Mouse (Mus musculus) midbrain, embryonic 12.5 days (tissue): Measurements from ENCODE around the gene Gm16503. TPM values are rescaled to one million over a fixed set of nuclear protein-coding genes. Genes with fewer than 3 reads are reported as not detected.
"Not testable (repeated sequence)": the region's sequence is repeated elsewhere in the genome, so short reads cannot be mapped to it uniquely, and the experiment has no call there.

Source experiments
- ATAC-seq: fragments of 200-750 bp; cut with Nextera tagmentation; 2 replicates; pipeline ENCODE4 v1.8.0; 2017; ENCODE audit warnings: low read depth, moderate TSS enrichment, moderate library complexity; ENCODE audit not compliant: low FRiP score
- H3K27ac ChIP-seq: fragments of 300-500 bp; sonication (generic); replicated peaks from 2 replicates; pipeline ENCODE4 v1.5.1; 2016; ENCODE audit warnings: mild to moderate bottlenecking
- H3K27me3 ChIP-seq: fragments of 300-500 bp; sonication (generic); 2 replicates; pipeline ENCODE4 v1.6.1; 2016; ENCODE audit warnings: mild to moderate bottlenecking
- H3K36me3 ChIP-seq: fragments of 300-500 bp; sonication (generic); 2 replicates; pipeline ENCODE4 v1.6.1; 2016
- H3K4me1 ChIP-seq: fragments of 300-500 bp; sonication (generic); 2 replicates; pipeline ENCODE4 v1.6.1; 2016
- H3K4me2 ChIP-seq: fragments of 300-500 bp; sonication (generic); replicated peaks from 2 replicates; pipeline ENCODE4 v1.6.1; 2016; ENCODE audit warnings: mild to moderate bottlenecking, moderate library complexity
- H3K4me3 ChIP-seq: fragments of 300-500 bp; sonication (generic); 2 replicates; pipeline ENCODE4 v1.5.1; 2016; ENCODE audit warnings: mild to moderate bottlenecking
- H3K9ac ChIP-seq: fragments of 300-500 bp; sonication (generic); replicated peaks from 2 replicates; pipeline ENCODE4 v1.6.1; 2016; ENCODE audit warnings: mild to moderate bottlenecking, moderate library complexity
- H3K9me3 ChIP-seq: fragments of 300-500 bp; sonication (generic); 2 replicates; pipeline ENCODE4 v1.6.1; 2016; ENCODE audit warnings: mild to moderate bottlenecking
- WGBS: fragments of 180-500 bp; shearing (Covaris S2); methylation state at CpG from one replicate; pipeline ENCODE4 v1.1.7; 2016; 5-methylcytosine and 5-hydroxymethylcytosine counted together
- polyA plus RNA-seq: library from polyadenylated mRNA; unstranded; fragments of >200 nt; fragmentation: Nextera tagmentation; extraction: Ambion mirVana; gene quantifications from 2 replicates; pipeline ENCODE4 v1.2.1, GENCODE M21; 2016

The Gm16503 gene
- polyA plus RNA-seq, result 0.60 and 0.71 TPM in 2 replicates

DNA sequence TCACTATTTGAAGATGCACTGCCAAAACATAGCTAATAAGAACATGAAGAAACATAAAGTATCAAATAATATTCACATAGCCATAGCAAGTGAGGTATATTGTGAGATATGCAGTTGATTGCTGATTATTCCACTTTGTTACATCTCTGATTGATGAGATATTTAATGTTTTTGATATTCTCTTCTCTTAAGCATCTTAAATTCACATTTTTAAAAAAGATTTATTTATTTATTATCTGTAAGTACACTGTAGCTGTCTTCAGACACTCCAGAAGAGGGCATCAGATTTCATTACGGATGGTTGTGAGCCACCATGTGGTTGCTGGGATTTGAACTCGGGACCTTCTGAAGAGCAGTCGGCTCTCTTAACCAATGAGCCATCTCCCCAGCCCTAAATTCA lies at the start of gene Gm16503:
Gm16503 (plus strand) TSS at position 301 of the 400 bp plus-strand sequence.
- not testable (repeated sequence) for H3K27ac ChIP-seq, H3K36me3 ChIP-seq, H3K9ac ChIP-seq, H3K4me2 ChIP-seq, H3K4me1 ChIP-seq, H3K4me3 ChIP-seq, H3K27me3 ChIP-seq, ATAC-seq
- 87% methylated on average over 3 of the region's 3 CpGs for WGBS
- H3K9me3 ChIP-seq, result peaks cover 59% of the 10 kb centered on the region

DNA sequence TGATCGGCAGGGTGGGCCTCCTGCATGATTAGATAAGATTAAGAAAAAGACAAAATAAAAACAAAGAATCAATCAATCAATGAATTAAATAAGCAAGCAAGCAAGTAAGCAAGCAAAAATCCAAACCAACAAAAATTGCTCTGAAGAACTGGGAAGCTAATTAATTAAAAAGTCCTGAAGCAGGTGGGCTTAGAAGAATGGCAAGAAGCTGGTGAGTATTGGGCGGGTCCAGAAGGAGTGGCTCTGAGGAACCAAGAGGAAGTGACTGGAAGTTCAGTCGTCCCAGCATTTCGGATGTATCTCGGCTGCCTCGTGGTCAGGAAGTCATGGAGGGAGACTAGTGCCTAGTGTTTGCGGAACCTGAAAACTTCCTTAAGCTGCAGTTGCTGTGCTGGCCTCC lies 47.9 kb upstream of the Gm16503 start, which contains the start of gene Zfp982:
Zfp982 (plus strand) TSS at position 301 of the 400 bp plus-strand sequence.
- ATAC-seq, H3K9ac ChIP-seq, H3K4me2 ChIP-seq, H3K4me1 ChIP-seq, H3K36me3 ChIP-seq, H3K27me3 ChIP-seq, H3K4me3 ChIP-seq, H3K27ac ChIP-seq: not testable (repeated sequence)
- peaks cover 55% of the 10 kb centered on the region for H3K9me3 ChIP-seq
- 89% methylated on average over 7 of the region's 7 CpGs for WGBS

DNA sequence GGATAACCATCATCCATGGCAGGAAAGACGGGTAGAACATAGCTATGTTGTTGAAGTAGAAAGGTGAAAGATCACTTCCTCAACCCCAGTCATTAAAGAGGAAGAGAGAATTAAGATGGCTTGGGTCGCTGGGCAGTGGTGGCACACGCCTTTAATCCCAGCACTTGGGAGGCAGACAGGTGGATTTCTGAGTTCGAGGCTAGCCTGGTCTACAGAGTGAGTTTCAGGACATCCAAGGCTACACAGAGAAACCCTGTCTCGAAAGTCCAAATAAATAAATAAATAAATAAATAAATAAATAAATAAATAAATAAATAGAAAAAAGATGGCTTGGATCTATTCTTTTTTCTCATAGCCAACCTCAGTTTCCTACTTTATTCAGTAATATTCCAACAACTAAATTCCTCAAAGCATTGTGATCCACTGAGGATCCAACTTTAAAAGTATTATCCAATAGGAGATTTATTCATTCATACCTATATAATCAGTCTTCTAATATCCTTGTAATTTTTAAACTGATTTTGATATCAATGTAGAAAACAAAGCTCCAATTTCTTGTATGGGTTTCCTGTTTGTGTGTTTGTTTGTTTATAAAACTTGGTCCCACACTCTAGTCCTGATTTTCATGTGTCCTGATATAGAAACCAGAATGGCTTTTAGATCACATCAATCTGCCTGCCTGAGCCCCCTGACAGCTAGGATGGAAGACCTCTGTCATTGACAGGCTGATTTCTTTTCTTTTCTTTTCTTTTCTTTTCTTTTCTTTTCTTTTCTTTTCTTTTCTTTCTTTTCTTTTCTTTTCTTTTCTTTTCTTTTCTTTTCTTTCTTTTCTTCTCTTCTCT lies 41.0 kb upstream of the Gm16503 start:
- 85% methylated on average over 5 of the region's 5 CpGs for WGBS
- H3K27ac ChIP-seq, H3K4me1 ChIP-seq, H3K4me2 ChIP-seq, H3K9ac ChIP-seq, ATAC-seq, H3K36me3 ChIP-seq, H3K4me3 ChIP-seq, H3K27me3 ChIP-seq: not testable (repeated sequence)
- H3K9me3 ChIP-seq, result peaks cover 22% of the 10 kb centered on the region

DNA sequence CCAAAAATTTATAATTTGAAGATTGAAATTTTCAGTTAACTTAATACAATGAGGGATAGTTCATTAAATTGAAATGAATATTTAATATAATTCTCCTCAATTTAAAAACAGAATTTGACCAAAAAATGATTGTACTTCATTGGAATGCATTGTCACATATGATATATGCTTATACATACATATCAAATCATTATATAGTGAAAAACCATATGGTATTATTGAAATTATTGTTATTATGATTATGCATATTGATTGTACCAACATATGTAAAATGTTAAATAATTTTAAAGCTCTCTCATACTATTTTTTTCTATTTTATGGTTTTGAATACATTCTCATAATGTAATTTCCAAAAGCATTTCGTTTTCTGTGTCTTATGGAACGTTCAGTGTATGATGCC lies 30.8 kb upstream of the Gm16503 start:
- no peak overlapping the region for H3K27ac ChIP-seq
- no peak for ATAC-seq
- H3K9me3 ChIP-seq, result peaks cover 24% of the 10 kb centered on the region
- WGBS, result 80% methylated on average over 2 of the region's 2 CpGs
- H3K4me3 ChIP-seq, result no peak overlapping the region
- H3K27me3 ChIP-seq, result no peaks in the 10 kb centered on the region
- no peak overlapping the region for H3K4me2 ChIP-seq
- H3K9ac ChIP-seq, result no peak overlapping the region
- no peaks in the 10 kb centered on the region for H3K4me1 ChIP-seq
- no peaks in the 10 kb centered on the region for H3K36me3 ChIP-seq

DNA sequence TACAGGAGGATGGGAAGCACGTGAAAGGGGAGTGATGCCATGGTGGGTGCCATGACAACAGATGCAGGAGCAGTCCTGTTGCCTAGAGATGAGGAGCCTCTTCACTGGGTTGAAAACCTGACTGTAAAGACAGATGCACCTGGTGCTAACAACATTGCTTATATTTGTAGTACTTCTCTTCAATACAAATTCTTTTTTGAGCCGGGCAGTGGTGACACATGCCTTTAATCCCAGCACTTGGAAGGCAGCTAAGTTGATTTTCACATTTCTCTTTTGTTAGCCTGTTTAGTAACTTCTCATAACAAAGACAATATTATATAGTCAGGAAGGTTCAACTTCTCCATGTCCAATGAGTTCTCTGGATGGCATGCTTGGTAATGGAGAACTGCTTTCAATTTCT lies 21.0 kb upstream of the Gm16503 start:
- peaks cover 66% of the 10 kb centered on the region for H3K9me3 ChIP-seq
- 69% methylated on average over 2 of the region's 2 CpGs for WGBS
- H3K9ac ChIP-seq, result no peak overlapping the region
- no peaks in the 10 kb centered on the region for H3K4me1 ChIP-seq
- no peaks in the 10 kb centered on the region for H3K36me3 ChIP-seq
- no peaks in the 10 kb centered on the region for H3K27me3 ChIP-seq
- no peak overlapping the region for H3K4me2 ChIP-seq
- H3K27ac ChIP-seq, result no peak overlapping the region
- H3K4me3 ChIP-seq, result no peak overlapping the region
- 0 out of 2 replicates have a peak, but pooled peaks have one; percentile 32 for ATAC-seq

DNA sequence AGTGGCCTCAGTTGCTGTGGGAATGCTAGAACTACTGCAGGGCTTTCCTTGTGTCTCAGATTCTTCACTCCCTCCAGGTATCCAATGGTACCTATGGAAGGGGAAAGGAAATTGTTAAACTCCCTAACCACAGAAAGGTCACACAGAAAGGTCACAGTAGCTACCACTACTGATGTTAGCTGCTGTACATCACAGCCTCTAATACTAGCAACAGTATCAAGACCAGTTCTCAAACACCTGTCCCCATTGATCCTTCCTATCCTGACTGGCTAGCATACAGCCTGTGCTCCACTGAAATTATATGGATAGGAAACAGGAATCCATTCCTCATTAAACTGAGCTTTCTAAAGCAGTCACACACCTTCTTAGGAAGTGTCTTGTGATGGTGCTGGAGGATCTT lies 19.9 kb upstream of the Gm16503 start:
- Histone ChIP-seq H3K9me3 (peaks cover 68% of the 10 kb centered on the region), H3K27ac (no peak overlapping the region), H3K4me2 (no peak overlapping the region), H3K36me3 (no peaks in the 10 kb centered on the region), H3K9ac (no peak overlapping the region), H3K27me3 (no peaks in the 10 kb centered on the region), H3K4me3 (no peak overlapping the region), H3K4me1 (no peaks in the 10 kb centered on the region)
- peak; percentile 36 for ATAC-seq

DNA sequence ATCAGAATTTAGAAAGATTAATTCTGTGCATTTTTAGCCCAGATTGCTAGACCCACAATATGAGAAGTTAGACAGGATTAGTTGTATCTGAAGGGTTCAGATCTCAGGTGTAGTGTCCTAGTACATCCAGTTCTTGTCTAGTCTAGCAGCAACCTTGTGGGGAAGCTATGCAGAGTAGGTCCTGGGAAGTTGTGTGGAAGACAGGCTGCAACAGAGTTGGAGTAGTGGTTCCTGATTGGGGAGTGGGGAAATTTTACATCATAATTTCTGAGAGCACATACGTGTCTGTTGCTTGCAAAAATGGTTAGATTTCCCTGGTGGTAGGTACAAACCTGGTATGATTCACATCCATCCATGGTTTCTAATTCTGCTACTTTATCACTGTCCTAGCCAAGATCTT lies 14.9 kb upstream of the Gm16503 start:
- peaks cover 62% of the 10 kb centered on the region for H3K9me3 ChIP-seq
- no peaks in the 10 kb centered on the region for H3K27me3 ChIP-seq
- H3K36me3 ChIP-seq, result no peaks in the 10 kb centered on the region
- ATAC-seq, result no peak
- H3K4me1 ChIP-seq, result no peaks in the 10 kb centered on the region
- WGBS, result 88% methylated on average over 1 of the region's 1 CpGs
- no peak overlapping the region for H3K4me2 ChIP-seq
- no peak overlapping the region for H3K9ac ChIP-seq
- no peak overlapping the region for H3K4me3 ChIP-seq
- no peak overlapping the region for H3K27ac ChIP-seq

DNA sequence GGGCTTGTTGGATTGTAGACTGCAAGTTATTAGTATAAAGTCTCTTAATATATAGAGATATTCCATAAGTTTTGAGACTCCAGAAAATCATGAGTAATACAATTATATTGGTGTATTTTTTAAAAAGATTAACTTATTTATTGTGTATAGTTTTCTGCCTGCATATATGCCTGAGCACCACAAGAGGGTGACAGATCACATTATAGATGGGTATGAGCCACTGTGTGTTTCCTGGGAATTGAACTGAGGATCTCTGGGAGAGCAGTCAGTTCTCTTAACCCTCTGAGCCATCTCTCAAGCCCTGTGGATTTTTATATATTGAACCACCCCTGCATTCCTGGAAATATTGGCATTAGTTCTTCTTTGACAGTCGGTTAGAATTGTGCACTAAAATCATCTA lies 9.7 kb upstream of the Gm16503 start:
- Histone ChIP-seq H3K36me3 (no peaks in the 10 kb centered on the region), H3K27me3 (no peaks in the 10 kb centered on the region), H3K4me3 (no peak overlapping the region), H3K4me2 (no peak overlapping the region), H3K27ac (no peak overlapping the region), H3K9me3 (peaks cover 45% of the 10 kb centered on the region), H3K4me1 (no peaks in the 10 kb centered on the region), H3K9ac (no peak overlapping the region)
- WGBS, result 93% methylated on average over 1 of the region's 1 CpGs
- ATAC-seq, result no peak

DNA sequence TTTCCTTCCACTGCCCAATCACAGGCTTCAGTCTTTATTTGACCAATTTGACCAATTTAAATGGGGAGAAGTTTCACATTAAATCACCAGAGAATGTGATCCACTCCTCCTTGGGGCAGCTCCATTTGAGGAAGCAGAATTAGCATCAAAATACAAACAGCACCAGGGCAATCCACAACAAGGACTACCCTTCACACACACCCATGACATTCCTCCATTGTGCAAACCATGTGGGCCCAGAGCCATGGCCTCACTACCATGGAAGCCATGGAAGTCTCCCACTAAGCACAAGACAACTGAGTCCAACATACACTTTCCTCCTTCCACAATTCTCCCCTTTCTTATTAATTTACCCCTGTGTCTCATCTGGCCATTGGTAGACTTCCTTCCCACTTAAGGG lies 4.1 kb upstream of the Gm16503 start:
- not testable (repeated sequence) for H3K36me3 ChIP-seq, H3K27ac ChIP-seq, ATAC-seq, H3K4me1 ChIP-seq, H3K4me2 ChIP-seq, H3K27me3 ChIP-seq, H3K4me3 ChIP-seq, H3K9ac ChIP-seq
- H3K9me3 ChIP-seq, result peaks cover 56% of the 10 kb centered on the region

DNA sequence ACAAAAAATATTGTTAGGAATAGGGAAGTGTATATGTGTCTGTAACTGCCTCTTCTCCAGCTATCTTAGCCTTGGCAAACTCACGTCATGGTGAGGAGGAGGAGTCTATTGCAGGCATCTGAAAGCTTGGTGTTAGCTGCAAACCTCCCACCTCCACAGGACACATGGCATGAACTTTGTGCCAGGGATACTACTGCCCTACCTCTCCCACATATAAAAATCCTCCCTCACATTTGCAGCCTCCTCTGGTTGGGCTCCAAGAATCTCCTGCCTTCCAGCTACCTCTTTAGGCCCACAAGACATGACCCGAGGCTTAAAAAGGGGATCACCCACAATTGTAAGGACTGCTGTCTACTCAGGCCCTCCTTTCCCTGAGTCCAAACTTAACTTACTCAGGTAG lies 2.3 kb upstream of the Gm16503 start:
- no peak for ATAC-seq
- no peaks in the 10 kb centered on the region for H3K36me3 ChIP-seq
- H3K9ac ChIP-seq, result no peak overlapping the region
- H3K27ac ChIP-seq, result no peak overlapping the region
- H3K9me3 ChIP-seq, result peaks cover 57% of the 10 kb centered on the region
- H3K4me3 ChIP-seq, result no peak overlapping the region
- 79% methylated on average over 2 of the region's 2 CpGs for WGBS
- H3K4me2 ChIP-seq, result no peak overlapping the region
- no peaks in the 10 kb centered on the region for H3K27me3 ChIP-seq
- H3K4me1 ChIP-seq, result no peaks in the 10 kb centered on the region

DNA sequence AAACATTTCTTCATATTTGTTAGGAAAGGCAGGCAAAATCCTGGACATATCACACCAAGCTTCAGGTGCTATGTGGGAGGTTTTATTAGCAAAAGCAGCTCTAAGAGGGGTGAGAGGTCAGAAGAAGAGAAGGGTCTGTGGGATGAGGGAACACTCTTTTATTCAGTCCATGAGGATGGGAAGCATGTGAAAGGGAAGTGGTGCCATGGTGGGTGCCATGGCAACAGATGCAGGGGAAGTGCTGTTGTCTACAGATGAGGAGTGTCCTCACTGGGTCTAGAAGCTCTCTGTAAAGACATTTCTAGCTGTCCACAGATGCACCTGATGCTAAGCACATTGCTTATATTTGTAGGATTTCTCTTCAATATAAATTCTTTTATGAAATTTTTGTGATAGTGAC lies 1.1 kb downstream of the Gm16503 start:
- H3K9ac ChIP-seq, result no peak overlapping the region

DNA sequence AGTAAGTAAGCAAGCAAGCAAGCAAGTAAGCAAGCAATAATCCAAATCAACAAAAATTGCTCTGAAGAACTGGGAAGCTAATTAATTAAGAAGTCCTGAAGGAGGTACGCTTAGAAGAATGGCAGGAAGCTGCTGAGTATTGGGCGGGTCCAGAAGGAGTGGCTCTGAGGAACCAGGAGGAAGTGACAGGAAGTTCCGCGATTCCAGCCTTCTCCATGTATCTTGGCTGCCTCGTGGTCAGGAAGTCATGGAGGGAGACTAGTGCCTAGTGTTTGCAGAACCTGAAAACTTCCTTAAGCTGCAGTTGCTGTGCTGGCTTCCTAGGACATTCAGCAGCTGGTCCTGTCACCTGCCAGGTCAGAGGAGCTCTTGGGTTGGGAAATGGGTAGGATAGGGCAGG lies 13.1 kb downstream of the Gm16503 start, which contains the start of gene Zfp985:
Zfp985 (plus strand) TSS at position 207 of the 400 bp plus-strand sequence.
- WGBS, result 83% methylated on average over 5 of the region's 5 CpGs
- H3K9ac ChIP-seq, H3K4me1 ChIP-seq, H3K36me3 ChIP-seq, ATAC-seq, H3K27ac ChIP-seq, H3K4me3 ChIP-seq, H3K27me3 ChIP-seq, H3K4me2 ChIP-seq: not testable (repeated sequence)
- H3K9me3 ChIP-seq, result peaks cover 21% of the 10 kb centered on the region

More for the DNA sequence above, 1.1 kb downstream of the Gm16503 start:
- H3K4me2 ChIP-seq, result no peak overlapping the region
- peaks cover 48% of the 10 kb centered on the region for H3K9me3 ChIP-seq
- H3K4me3 ChIP-seq, result no peak overlapping the region
- H3K27ac ChIP-seq, result no peak overlapping the region
- no peaks in the 10 kb centered on the region for H3K36me3 ChIP-seq
- H3K27me3 ChIP-seq, result no peaks in the 10 kb centered on the region
- ATAC-seq, result no peak
- no peaks in the 10 kb centered on the region for H3K4me1 ChIP-seq

DNA sequence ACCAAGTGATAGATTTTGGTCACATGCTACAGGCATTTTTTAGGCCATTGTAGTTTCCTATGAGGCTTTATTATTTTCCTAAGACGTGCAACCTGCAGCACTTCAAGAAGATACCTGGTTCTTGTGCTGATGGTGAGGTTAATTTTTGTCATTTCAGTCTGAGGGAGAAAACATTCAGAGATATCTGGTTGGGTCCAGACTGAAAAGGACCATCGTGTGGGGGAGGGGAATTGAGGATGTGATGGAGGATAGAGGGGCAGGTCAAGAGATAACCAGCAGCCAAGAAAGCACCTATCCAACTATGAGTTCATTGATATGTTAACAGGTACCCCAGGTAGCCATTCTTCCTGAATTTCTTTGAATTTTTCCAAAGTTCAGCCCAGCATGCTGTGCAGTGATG lies 14.3 kb downstream of the Gm16503 start:
- H3K4me1 ChIP-seq, H3K36me3 ChIP-seq, H3K4me2 ChIP-seq, H3K27me3 ChIP-seq, H3K27ac ChIP-seq, H3K4me3 ChIP-seq, H3K9ac ChIP-seq, ATAC-seq: not testable (repeated sequence)
- peaks cover 21% of the 10 kb centered on the region for H3K9me3 ChIP-seq
- WGBS, result 76% methylated on average over 2 of the region's 2 CpGs
